Mouse (Mus musculus): ENCODE results near the gene Dynlt1f. TPM values are rescaled to one million over a fixed set of nuclear protein-coding genes. Genes with fewer than 3 reads are reported as not detected.
A peak's percentile ranks its signal among the peaks of the same experiment; 100 is the strongest.
"Not testable (repeated sequence)": the region's sequence is repeated elsewhere in the genome, so short reads cannot be mapped to it uniquely, and the experiment has no call there.

The Dynlt1f gene
- 253 and 259 TPM in 2 replicates for polyA plus RNA-seq (2015; fragmentation: Nextera tagmentation; extraction: Ambion mirVana)

GRCm38 (mm10) chr17:6655567-6656281 lies at the start of gene Dynlt1f:
Dynlt1f (minus strand) TSS chr17:6655900.
- peak; percentile 96 for ATAC-seq (replicated peaks)
- H3K27ac ChIP-seq, result peak within 1 kb of the TSS; percentile 92
- H3K36me3 ChIP-seq (replicated peaks); H3K27me3 ChIP-seq (replicated peaks); H3K9me3 ChIP-seq; H3K4me1 ChIP-seq: not testable (repeated sequence)
- peak within 1 kb of the TSS; percentile 47 for H3K9ac ChIP-seq
- WGBS, result 2% methylated on average over 32 of the region's 33 CpGs
- peak within 1 kb of the TSS; percentile 45 for H3K4me3 ChIP-seq
- peak within 1 kb of the TSS; percentile 48 for H3K4me2 ChIP-seq

- H3K27me3 ChIP-seq (replicated peaks); H3K4me1 ChIP-seq; H3K4me2 ChIP-seq; H3K36me3 ChIP-seq (replicated peaks); H3K9me3 ChIP-seq; H3K9ac ChIP-seq; H3K4me3 ChIP-seq; H3K27ac ChIP-seq: not testable (repeated sequence)
- ATAC-seq (replicated peaks), result peak; percentile 77
- 42% methylated on average over 9 of the region's 9 CpGs for WGBS
Observed at GRCm38 (mm10) chr17:6703381-6704270, 47.9 kb upstream of the Dynlt1f start.

DNA sequence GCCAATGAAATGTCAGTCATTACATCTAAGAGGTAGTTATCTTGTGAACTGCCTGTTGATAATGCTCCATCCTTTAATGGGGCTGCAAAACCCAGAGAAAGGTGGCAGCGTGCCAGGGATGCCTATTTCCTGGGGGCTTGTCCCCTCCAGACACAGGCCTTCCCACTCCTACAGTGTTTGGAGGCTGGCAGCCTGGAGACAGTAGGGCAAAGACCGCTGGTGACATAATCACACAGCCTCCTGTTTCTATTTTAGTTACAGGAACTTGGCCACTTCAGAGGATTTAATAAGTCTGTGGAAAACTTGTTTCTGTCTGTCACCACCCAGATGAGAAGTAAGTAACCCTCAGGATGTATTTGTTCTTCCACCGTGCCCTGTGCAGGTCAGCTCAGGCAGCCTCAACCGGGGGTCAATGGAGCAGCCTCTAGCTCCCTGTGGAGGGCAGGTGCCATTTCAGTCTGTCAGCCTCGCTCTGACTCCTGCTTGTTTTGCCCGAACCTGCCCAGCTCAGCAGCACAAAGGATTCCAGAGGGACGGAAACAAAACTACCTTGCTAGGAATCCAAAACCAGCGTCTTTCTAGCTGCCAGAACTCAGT lies 47.0 kb upstream of the Dynlt1f start:
- H3K36me3 ChIP-seq (replicated peaks); H3K9me3 ChIP-seq; H3K9ac ChIP-seq; H3K4me2 ChIP-seq; ATAC-seq (replicated peaks); H3K4me3 ChIP-seq; H3K27me3 ChIP-seq (replicated peaks); H3K27ac ChIP-seq; H3K4me1 ChIP-seq: not testable (repeated sequence)
- 21% methylated on average over 2 of the region's 8 CpGs for WGBS

- not testable (repeated sequence) for ATAC-seq (replicated peaks); H3K4me3 ChIP-seq; H3K9me3 ChIP-seq; H3K36me3 ChIP-seq (replicated peaks); H3K4me1 ChIP-seq; H3K9ac ChIP-seq; H3K4me2 ChIP-seq; H3K27ac ChIP-seq; H3K27me3 ChIP-seq (replicated peaks)
- WGBS, result 80% methylated on average over 4 of the region's 7 CpGs
Observed at GRCm38 (mm10) chr17:6700077-6700476, 44.4 kb upstream of the Dynlt1f start.

- 95% methylated on average over 8 of the region's 9 CpGs for WGBS
- H3K36me3 ChIP-seq (replicated peaks); H3K4me1 ChIP-seq; H3K27ac ChIP-seq; H3K9me3 ChIP-seq; ATAC-seq (replicated peaks); H3K4me2 ChIP-seq; H3K27me3 ChIP-seq (replicated peaks); H3K9ac ChIP-seq; H3K4me3 ChIP-seq: not testable (repeated sequence)
Observed at GRCm38 (mm10) chr17:6699502-6699901, 43.8 kb upstream of the Dynlt1f start.

DNA sequence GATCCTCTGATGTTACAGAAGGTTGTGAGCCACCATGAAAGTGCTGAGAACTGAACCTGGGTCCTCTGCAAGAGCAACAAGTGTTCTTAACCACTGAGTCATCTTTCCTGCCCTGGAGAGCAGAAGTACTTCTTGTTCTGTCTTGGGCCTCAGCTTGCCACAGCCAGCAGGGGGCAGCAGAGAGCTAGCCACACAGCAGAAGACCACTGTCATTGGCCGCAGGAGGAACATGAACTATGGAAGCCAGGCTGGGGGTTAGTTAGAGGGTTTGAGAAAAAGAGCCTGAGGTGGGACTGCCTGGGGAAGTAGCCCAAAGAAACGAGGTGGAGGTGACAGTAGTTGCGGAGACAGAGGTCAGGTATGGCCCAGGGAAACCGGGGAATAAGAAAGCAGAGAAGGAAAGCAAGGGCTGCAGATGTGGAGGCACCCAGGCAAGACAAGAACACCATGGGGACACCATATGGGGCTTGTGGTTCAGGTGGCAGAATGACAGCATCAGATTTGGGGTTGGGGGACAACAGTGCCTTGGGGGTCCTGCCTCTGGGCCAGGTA lies 41.6 kb upstream of the Dynlt1f start:
- H3K27ac ChIP-seq; H3K4me3 ChIP-seq; H3K27me3 ChIP-seq (replicated peaks); H3K4me1 ChIP-seq; H3K9me3 ChIP-seq; H3K4me2 ChIP-seq; H3K9ac ChIP-seq; H3K36me3 ChIP-seq (replicated peaks): not testable (repeated sequence)
- peak; percentile 45; the same call in 1 of the 2 replicates for ATAC-seq (replicated peaks)
- WGBS, result 24% methylated on average over 4 of the region's 4 CpGs

GRCm38 (mm10) chr17:6696521-6696920 lies 40.8 kb upstream of the Dynlt1f start:
- not testable (repeated sequence) for H3K9ac ChIP-seq; H3K4me1 ChIP-seq; H3K27me3 ChIP-seq (replicated peaks); H3K4me3 ChIP-seq; H3K27ac ChIP-seq; H3K9me3 ChIP-seq; H3K36me3 ChIP-seq (replicated peaks); ATAC-seq (replicated peaks); H3K4me2 ChIP-seq
- WGBS, result 61% methylated on average over 8 of the region's 8 CpGs

DNA sequence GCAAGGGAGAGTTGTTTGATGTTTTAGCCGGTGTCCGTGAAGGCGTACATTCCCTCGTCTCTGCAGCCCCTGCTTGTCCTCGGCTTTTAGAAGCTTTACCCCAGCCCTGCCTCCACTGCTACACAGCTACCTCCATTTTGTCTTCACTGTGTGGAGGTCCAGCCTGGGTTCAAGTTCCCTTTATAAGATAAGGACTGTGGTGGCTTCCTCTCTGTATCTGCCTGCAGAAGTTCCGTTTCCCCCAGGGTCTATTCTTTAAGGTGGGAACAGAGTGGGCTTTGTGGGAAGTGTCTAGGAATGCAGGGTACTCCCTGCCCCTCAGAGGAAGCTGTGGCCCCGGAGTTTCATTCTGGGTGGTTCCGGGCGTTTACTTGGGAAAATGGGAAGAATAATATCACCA lies 40.0 kb upstream of the Dynlt1f start:
- not testable (repeated sequence) for H3K27ac ChIP-seq; H3K27me3 ChIP-seq (replicated peaks); H3K4me1 ChIP-seq; H3K9ac ChIP-seq; ATAC-seq (replicated peaks); H3K4me3 ChIP-seq; H3K9me3 ChIP-seq; H3K4me2 ChIP-seq; H3K36me3 ChIP-seq (replicated peaks)
- 78% methylated on average over 9 of the region's 9 CpGs for WGBS

DNA sequence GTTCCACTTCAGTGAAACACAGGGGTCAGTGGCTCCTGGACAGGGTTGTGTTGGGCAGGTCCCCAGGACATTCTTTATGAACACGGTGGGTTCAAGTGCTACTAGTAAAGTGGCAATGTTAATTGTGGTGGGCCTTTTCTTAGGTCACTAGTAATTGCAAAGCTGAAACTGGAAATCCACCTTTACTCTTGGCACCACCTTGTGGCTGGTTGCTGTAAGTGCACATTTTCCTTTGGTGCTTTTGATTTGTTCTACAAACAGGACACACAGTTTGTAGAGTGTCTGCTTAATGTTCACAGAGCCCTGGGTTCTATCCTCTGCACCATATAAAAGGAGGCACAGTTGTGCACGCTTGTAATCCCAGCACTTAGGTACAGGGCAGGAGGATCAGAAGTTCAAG lies 35.9 kb upstream of the Dynlt1f start:
- WGBS, result 11% methylated on average over 2 of the region's 2 CpGs
- not testable (repeated sequence) for H3K9ac ChIP-seq; H3K4me1 ChIP-seq; H3K36me3 ChIP-seq (replicated peaks); H3K9me3 ChIP-seq; H3K27ac ChIP-seq; H3K4me3 ChIP-seq; H3K27me3 ChIP-seq (replicated peaks); H3K4me2 ChIP-seq
- ATAC-seq (replicated peaks), result 0 out of 2 replicates have a peak, but pooled peaks have one; percentile 48

- not testable (repeated sequence) for H3K4me1 ChIP-seq; H3K27ac ChIP-seq; H3K9ac ChIP-seq; H3K4me2 ChIP-seq; H3K4me3 ChIP-seq; ATAC-seq (replicated peaks); H3K9me3 ChIP-seq; H3K36me3 ChIP-seq (replicated peaks); H3K27me3 ChIP-seq (replicated peaks)
- WGBS, result 83% methylated on average over 3 of the region's 4 CpGs
Observed at GRCm38 (mm10) chr17:6689344-6689743, 33.6 kb upstream of the Dynlt1f start.

DNA sequence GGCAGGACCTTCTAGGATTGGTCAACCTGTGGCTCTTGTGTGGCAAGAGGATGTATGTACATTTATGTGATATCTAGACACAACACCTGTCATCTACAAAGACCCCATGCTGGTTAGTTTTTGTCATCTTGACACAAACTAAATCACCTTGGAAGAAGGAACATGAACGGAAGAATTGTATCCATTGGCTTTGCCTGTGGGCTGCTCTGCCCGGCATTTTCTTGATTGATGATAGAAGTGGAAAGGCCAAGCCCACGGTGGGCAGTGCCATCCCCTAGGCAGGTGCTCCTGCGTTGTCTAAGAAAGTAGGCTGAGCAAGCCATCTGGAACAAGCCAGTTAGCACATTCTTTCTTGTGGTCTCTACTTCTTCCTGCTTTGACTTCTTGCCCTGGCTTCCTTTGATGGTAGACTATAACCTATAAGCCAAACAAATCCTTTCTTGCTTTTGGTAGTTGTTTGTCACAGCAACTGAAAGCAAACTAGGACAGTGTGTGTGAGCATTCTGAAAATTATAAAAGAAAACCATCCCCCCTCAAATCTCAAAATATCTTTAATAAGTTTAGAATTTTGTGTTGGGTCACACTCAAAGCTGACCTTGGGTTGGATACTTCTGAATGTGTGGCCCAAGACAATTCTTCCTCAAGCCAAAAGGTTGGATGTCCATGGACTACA lies 30.7 kb upstream of the Dynlt1f start:
- not testable (repeated sequence) for H3K27me3 ChIP-seq (replicated peaks); H3K9ac ChIP-seq; H3K4me1 ChIP-seq; H3K4me2 ChIP-seq; H3K36me3 ChIP-seq (replicated peaks); H3K9me3 ChIP-seq; H3K4me3 ChIP-seq; ATAC-seq (replicated peaks); H3K27ac ChIP-seq
- WGBS, result 100% methylated on average over 3 of the region's 4 CpGs

GRCm38 (mm10) chr17:6685288-6685818 lies 29.7 kb upstream of the Dynlt1f start:
- not testable (repeated sequence) for H3K4me2 ChIP-seq; H3K4me3 ChIP-seq; H3K9ac ChIP-seq; H3K36me3 ChIP-seq (replicated peaks); H3K9me3 ChIP-seq; H3K4me1 ChIP-seq; H3K27ac ChIP-seq; H3K27me3 ChIP-seq (replicated peaks)
- peak; percentile 35 for ATAC-seq (replicated peaks)
- WGBS, result 38% methylated on average over 5 of the region's 8 CpGs

Measured in midbrain, embryonic 15.5 days (tissue).